Mouse (Mus musculus) heart, postnatal 36 days (tissue): ENCODE results near the gene Pcdh8. TPM values are rescaled to one million over a fixed set of nuclear protein-coding genes. Genes with fewer than 3 reads are reported as not detected.

Source experiments
- DNase-seq, 2 experiments: peaks; one replicate each; pipeline ENCODE4 v3.0.0; 2021 to 2022
- intact Hi-C: fragments of 180-260 bp; cut with DNase I; formaldehyde crosslinking; loops from one replicate; pipeline ENCODE4 v1.15.1; 2025
- total RNA-seq, 2 experiments: library from RNA; stranded (reverse); gene quantifications; 2 replicates each; pipeline ENCODE4 v1.2.3; 2021

The Pcdh8 gene
- total RNA-seq: under 1 TPM in 1 of 2 experiments, not detected in 1; 0.22 TPM

GRCm38 (mm10) chr14:79771094-79771535 is at the start of gene Pcdh8:
Gene Pcdh8, minus strand, starts transcription at chr14:79771312.
- peak; percentile 48 to 51 for DNase-seq
- intact Hi-C loops: loop anchor here (5.0 kb wide), 1 partner anchor 141 kb away; no protein-coding TSS in a partner anchor

DNA sequence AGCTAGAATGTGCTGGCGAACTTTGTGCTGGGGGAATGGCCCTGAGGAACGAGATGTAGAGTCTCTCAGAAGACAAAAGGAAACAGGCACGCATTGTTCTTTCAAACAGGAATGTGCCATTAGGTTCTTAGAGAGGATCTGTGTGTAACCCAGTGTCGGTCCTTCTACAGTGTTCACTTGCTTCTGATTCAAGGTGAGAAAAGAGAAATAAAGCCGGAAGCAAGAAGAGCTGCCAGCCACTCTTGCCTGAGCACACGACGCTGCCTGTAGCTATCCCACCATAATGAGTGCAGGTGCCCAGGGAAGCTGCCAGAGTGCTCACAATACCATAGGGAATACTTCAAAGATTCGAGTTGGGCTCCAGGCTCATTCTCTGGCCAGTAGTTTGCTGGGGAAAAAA is 43.6 kb upstream of the Pcdh8 start:
- no peak for DNase-seq
- intact Hi-C loops: no loop called here

DNA sequence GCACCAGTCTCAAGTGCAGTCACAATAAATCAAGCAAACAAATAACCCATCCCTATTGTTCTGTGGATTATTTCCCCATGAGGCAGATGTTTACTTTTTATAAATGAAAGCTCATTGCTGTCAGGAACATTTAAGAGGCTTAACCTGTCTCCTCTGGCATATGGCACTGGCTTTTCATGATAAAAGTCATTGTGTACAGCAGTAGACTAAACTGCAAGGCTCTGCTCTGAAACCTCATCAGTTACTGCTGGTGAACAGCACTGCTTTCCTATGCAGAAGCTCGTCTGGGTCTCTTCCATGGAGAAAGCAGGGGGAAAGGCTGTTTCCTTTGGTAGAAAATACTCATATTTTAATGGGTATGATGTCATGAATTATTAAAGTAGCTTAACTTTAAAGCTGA is 43.0 kb upstream of the Pcdh8 start:
- DNase-seq: no peak
- intact Hi-C loops: no loop called here

DNA sequence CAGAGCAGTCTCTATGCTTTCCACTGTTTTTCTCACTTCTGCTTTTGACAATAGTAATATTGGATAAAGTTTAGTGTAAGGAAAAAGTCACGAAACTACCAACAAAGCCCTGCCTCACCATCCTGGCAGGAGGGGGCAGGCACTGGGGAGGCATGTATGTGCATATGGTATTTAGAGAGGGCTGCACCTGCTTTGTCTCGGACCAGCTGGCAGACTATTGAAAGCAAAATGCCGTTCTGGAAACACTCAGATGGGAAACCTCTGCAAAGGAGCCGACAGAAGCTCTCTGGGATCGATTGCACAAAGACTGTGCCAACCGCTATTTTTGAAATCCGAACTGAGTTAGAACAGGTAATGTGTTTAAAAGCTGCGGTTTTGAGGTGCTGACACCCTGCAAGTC is 22.1 kb upstream of the Pcdh8 start:
- no peak for DNase-seq
- intact Hi-C loops: no loop called here

- intact Hi-C loops: no loop called here
- no peak for DNase-seq
Observed at GRCm38 (mm10) chr14:79789535-79789934, 18.4 kb upstream of the Pcdh8 start.

- intact Hi-C loops: no loop called here
- no peak for DNase-seq
Observed at GRCm38 (mm10) chr14:79788656-79789204, 17.6 kb upstream of the Pcdh8 start.

DNA sequence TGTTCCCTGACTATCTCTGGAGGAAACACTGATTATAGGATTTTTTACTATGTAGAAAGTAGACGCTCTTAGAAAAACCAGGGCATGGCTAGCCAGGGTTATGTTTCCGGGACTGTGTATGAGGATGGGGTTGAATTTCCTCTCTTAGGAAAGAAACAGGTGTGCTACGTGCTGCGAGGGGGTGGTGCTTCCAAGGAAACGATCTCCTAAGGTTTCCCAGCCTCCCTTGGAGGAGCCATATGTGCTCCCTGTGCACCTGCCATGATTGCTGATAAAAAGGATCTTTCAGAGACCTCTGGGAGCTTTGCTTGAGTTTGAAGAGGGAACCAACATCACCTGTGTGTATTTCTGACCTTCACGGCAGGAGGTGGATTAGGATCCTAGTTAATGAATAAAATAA is 16.8 kb upstream of the Pcdh8 start:
- no peak for DNase-seq
- intact Hi-C loops: no loop called here

- intact Hi-C loops: no loop called here
- no peak for DNase-seq
Observed at GRCm38 (mm10) chr14:79785400-79785799, 14.3 kb upstream of the Pcdh8 start.

- DNase-seq: no peak
- intact Hi-C loops: no loop called here
Observed at GRCm38 (mm10) chr14:79780889-79781288, 9.8 kb upstream of the Pcdh8 start.

DNA sequence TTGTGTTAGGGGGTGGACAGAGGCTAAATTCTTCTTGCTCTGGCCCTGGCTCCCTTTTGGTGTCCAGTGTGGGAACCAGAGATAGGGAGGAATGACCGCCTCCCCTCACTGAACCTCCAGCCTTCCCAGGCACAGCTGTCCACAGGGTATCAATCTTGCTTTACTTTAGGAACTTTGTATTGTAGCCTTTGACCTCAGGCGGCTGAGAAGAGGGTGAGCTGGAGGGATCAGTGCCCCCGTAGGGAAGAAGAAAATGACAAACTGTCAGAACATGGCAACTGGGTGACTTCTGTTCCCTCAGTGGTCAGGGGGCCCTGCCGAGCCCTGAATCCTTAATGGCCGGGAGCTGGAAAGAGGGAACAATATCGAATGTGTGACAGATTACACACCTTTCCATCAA is 9.2 kb upstream of the Pcdh8 start:
- no peak for DNase-seq
- intact Hi-C loops: no loop called here

DNA sequence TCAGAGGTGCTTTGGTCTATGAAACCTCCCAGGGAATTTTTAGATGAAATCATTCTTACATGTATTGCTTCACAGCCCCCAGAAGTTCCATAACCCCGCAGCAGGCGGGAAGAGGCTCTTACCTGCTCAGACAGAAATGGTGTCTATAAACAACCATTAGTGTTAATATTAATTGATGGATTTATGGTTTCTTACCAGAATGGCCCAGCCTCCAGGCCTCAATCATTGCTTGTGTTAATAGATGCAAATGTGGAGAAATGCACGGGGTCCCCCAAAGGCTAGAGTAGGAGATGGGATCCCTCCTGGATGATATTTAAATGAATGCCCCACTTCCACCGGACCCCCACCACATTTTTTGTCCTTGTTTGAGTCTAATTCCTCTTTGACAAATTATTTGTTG is 8.7 kb upstream of the Pcdh8 start:
- no peak for DNase-seq
- intact Hi-C loops: no loop called here

- no peak for DNase-seq
- intact Hi-C loops: loop anchor here (5.0 kb wide), 1 partner anchor 139 kb away; no protein-coding TSS in a partner anchor
Observed at GRCm38 (mm10) chr14:79773425-79774391, 2.6 kb upstream of the Pcdh8 start.

DNA sequence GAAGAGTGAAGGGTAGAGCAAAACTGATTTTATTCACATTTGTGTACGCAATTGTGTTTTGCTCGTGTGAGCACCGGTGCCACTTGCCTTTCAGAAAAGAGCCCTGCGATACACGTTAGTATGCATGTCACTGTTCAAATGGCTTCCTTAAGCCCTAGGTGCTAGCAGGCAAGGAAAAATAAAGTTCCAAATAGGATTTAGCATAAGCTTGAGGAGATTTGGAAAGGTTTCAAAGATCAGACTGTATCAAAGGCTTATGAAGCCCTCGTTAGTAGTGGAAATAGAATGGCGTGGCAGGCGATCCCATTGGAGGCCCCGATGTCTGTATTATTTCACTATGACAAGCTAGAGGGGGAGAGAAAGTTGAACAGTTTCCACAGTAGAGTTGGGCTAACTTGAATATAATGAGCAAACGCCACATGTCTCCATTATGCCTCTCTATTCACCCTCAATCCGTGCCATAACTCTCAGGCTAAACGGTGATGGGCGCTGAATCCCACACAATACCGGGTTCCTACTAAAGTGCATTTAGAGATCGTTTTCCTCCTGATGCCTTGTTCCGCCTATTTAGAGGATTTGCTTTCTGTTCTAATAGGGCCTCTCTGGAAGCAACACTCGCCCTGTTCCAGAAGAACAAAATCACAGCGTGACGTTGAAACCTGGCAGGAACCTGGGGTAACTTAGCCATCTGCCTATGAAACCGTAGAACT is 845 bp upstream of the Pcdh8 start:
- intact Hi-C loops: loop anchor here (5.0 kb wide), 1 partner anchor 140 kb away; no protein-coding TSS in a partner anchor
- no peak for DNase-seq

DNA sequence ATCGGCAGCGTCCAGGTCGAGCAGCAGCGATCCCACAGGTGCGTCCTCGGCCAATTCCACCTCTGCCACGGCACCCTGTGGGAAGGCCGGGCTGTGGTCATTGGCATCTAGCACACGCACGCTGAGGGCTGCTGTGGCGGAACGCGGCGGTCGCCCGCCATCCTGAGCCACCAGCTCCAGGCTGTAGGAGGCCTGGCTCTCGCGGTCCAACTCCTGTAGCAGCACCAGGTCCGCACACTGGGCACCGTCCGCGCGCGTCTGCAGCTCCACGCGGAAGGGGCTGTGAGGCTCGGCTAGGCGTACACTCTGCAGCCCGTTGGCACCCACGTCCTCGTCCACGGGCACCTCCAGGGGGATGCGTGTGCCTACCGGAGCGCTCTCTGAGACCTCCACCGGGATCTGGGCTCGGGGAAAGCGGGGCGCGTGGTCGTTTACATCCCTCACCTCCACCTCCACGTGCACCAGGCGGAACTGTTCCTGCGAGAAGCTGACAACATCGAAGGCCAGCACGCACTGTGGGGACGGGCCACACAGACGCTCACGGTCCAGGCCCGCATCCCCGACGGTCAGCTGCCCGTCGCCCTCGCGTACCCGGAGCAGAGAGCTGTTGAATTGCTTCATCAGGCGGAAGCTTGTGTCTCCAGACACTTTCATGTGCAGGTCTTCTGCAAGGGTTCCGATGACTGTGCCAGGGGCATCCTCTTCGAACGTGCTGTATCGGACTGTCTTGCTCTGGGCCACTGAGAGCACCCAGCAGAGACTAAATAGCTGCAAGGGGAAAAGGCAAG is 612 bp downstream of the Pcdh8 start:
- intact Hi-C loops: loop anchor here (5.0 kb wide), 1 partner anchor 142 kb away; no protein-coding TSS in a partner anchor
- no peak for DNase-seq

- intact Hi-C loops: loop anchor here (1.0 to 5.0 kb wide), 2 partner anchors 143 to 447 kb away; no protein-coding TSS in a partner anchor
- DNase-seq: peak; percentile 73 to 74
Observed at GRCm38 (mm10) chr14:79769618-79770017, 1.5 kb downstream of the Pcdh8 start.

GRCm38 (mm10) chr14:79768996-79769395 is 2.1 kb downstream of the Pcdh8 start:
- intact Hi-C loops: loop anchor here (1.0 kb wide), 1 partner anchor 447 kb away; no protein-coding TSS in a partner anchor
- DNase-seq: no peak

DNA sequence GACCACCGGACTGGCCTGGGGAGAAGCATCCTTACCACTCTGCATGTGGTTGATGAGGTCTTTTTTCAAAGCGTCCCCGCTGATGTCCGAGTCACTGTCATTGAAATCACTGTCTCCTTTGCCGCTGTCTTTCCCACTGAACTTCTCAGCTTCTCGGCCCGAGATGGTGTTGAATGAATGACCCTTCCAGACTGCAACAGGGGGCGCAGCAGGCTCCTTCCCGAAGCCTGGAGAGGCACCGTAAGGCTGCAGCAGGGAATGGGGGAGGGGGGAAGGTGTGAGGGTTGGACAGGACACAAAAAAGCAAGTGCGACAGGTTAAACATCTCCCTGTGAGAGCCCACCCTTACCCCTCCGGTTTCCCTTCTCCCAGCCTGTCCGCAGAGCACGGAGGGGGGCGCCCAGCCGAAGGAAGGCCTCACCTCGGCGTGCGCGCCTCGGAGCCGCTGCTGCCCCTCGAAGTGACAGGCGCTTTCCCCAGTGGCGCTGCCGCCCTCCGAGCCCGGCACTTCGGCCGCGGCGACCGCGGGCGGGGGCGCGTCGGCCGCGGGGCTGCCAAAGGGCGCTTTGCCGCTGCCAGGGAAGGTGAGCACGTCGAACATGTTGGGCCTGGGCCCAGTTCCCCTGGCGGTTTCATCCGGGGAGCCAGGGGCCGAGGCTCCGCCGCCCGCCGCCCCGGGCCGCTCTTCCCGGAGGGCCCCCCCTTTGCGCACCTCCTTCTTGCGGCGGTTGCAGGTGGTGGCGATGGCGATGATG is 2.9 kb downstream of the Pcdh8 start:
- intact Hi-C loops: no loop called here
- no peak for DNase-seq

GRCm38 (mm10) chr14:79767601-79768000 is 3.5 kb downstream of the Pcdh8 start:
- intact Hi-C loops: no loop called here
- DNase-seq: no peak

DNA sequence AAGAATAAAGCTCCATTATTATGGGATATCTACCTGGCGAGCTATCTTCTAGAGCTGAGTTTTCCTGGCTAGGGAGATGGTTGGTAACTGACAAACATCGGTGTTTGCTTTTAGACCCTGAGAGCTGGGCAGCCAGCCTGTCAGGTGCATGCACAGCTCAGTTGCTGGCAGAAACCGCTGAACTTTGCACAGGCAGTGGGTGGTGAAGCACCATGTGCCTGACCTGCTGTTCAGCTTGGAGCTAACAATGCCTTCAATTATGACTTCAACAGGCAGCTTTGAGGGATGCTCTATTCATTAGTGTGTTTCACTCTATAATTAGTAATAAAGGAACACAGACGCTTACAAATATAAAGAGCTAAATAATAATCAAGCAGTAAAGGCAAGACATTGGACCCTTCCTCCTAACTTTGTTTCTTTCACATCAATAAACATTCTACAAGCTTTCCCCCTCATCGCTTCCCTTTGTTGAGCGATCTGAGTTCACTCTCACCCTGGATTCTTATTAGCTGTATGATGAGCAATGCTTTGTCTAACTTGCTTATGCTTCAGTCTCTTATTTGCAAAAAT is 5.8 kb downstream of the Pcdh8 start:
- intact Hi-C loops: no loop called here

More for the DNA sequence above, 5.8 kb downstream of the Pcdh8 start:
- DNase-seq: no peak
